Mouse (Mus musculus) lung, postnatal 36 days (tissue): ENCODE data around the gene Smpdl3a.

ENCODE experiments used
- DNase-seq: peaks from one replicate; pipeline ENCODE4 v3.0.0; 2022; ENCODE audit warnings: mixed read lengths

Smpdl3a gene

GRCm38 (mm10) chr10:57822473-57822872, 28.3 kb downstream of the Smpdl3a start:
- peak; percentile 6 for DNase-seq

DNA sequence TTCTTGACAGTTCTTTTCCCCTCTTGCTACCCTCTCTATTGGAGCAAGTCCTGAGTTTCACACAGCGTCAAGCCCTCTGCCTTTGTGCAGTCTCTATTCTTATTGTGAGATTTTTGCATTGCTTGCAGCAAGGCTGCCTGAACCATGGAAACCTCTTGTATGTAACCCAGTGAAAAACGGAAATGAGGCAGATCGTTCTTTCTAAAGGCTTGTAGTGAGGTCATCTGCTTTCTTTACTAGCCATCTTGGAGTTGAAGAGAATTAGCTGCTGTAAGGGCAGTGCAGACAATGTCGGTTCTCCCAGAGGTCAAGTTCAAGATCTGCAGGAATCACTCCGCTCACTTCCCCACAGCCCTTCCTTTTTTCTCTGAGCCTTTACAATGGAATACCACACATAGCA, 34.5 kb downstream of the Smpdl3a start:
- DNase-seq: no peak

GRCm38 (mm10) chr10:57829621-57830020, 35.5 kb downstream of the Smpdl3a start:
- DNase-seq: no peak

- DNase-seq: no peak
Measured at GRCm38 (mm10) chr10:57835094-57835493, 41.0 kb downstream of the Smpdl3a start.

GRCm38 (mm10) chr10:57835982-57836381, 41.8 kb downstream of the Smpdl3a start:
- no peak for DNase-seq

DNA sequence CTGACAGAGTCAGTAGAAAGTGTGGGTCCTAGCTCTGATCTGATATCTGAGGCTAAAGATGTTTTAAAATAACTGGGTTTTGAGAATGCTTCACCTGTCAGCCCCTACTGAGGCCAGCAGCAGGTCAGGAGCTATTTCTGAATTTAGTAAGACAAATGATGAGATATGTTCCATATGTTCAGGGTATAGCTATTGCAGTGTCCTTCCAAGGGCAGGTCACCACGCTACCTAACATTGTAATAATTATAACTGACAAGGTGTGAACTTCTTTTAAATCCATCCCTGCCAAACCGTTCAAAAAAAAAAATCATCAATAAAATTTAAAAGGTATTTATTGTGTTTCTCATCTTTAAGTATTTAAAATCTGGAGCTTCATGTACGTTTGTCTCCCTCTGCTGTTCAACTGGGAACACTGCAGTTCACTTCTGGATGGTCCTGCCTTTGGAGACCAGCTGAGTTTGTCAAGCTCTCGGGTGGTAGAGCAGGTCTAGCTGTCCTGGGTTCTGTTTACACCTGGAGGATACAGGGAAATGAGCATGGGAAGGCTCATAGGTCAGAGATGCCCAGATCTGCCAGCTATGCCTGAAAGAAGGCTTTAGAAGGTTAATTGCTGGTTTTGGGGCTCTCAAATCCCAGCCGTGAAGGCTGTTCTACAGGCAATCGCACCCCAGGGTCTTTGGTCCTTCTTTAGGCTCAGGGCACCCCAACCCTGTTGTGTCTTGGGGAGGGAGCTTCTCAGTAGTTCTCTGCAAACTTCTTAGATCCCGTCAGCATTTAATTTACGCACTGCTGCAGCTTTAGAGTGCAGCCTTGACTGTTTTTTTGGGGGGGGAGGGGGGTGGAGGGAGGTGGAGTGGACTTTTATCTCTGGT, 47.7 kb downstream of the Smpdl3a start:
- peak; percentile 77 for DNase-seq

- DNase-seq: peak; percentile 61
Measured at GRCm38 (mm10) chr10:57847916-57848682, 54.0 kb downstream of the Smpdl3a start.
